Mouse (Mus musculus) 3T3-L1 (cell line): Measurements from ENCODE around the gene Stxbp6.

Experiments used
- DNase-seq: peaks from one replicate; pipeline ENCODE4 v3.0.0-alpha.2; 2015; ENCODE audit warnings: low read depth, low spot score

The Stxbp6 gene

DNA sequence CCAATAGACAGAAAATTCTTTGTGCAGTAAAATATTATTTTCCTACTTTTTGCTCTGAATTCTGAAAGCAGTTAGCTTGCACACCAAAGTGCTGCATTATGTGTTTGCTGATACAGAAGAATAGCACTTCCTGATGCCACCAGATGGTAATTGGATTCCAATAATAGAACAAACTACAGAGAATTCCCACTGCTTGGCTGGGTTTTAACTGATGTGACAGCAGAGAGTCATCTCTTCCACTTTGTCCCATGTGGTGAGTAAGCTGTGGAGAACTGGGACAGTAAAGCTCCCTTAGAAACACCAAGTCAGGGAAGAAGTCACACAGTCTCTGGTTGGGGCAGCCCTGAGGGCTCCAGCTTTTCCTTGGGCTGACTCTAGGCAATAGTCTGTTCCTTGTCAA is 270.3 kb downstream of the Stxbp6 start:
- no peak for DNase-seq
